Mouse (Mus musculus): ENCODE data around the gene Zfyve1.

DNA sequence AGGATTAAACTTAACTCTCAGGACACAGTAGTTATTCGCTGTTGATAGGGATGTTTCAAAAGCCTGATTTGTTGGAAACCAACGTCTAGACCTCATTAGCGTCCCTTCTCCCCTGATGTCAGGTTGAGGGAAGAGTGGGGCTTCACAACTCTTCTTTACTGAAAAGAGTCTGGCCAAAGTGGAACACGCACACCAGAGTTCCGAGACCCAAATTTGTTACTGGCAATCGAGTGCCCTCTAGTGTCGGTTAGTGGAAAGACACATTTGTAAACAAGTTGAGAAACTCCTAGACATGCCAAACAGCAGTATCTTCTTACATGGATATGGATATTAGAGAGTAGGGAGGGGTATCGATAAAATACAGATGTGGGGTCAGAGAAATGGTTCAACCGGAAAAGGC, 94.8 kb downstream of the Zfyve1 start:
- TF ChIP-seq CTCF (IDR thresholded peaks at IDR 0.05) (peak; percentile 87), EP300 (IDR thresholded peaks at IDR 0.05) (no peak)
